Mouse (Mus musculus) E14TG2a.4 (cell line): ENCODE results near the gene Gm10134.

ENCODE experiments used
- H3K27me3 ChIP-seq: 2 replicates; pipeline ENCODE4 v1.6.1; 2014; ENCODE audit warnings: low read length, control low read depth; ENCODE audit not compliant: insufficient read depth
- H3K36me3 ChIP-seq: 2 replicates; pipeline ENCODE4 v1.6.1; 2014; ENCODE audit warnings: low read length, control low read depth; ENCODE audit not compliant: insufficient read depth
- H3K4me1 ChIP-seq: replicated peaks from 2 replicates; pipeline ENCODE4 v1.6.1; 2014; ENCODE audit warnings: low read depth, low read length, control low read depth
- H3K4me3 ChIP-seq: replicated peaks from 2 replicates; pipeline ENCODE4 v1.5.1; 2014; ENCODE audit warnings: mild to moderate bottlenecking, low read length
- H3K9me3 ChIP-seq: 2 replicates; pipeline ENCODE4 v1.6.1; 2014; ENCODE audit warnings: low read length, control low read depth
- CTCF ChIP-seq: conservative IDR thresholded peaks from 2 replicates; pipeline ENCODE4 v1.5.1; 2014; ENCODE audit warnings: low read length
- NANOG ChIP-seq: IDR thresholded peaks from 2 replicates; pipeline ENCODE4 v1.6.1; 2014; ENCODE audit warnings: borderline replicate concordance, low read length, mixed read lengths
- POU5F1 ChIP-seq: IDR thresholded peaks from 2 replicates; pipeline ENCODE4 v1.6.1; 2014; ENCODE audit warnings: low read length, borderline replicate concordance

Gm10134 gene

GRCm38 (mm10) chr2:28547237-28548172 is 41.6 kb downstream of the Gm10134 start:
- Histone ChIP-seq H3K9me3 (no peaks in the 10 kb centered on the region), H3K27me3 (no peaks in the 10 kb centered on the region), H3K4me1 (peaks cover 38% of the 10 kb centered on the region), H3K36me3 (peaks cover 96% of the 10 kb centered on the region), H3K4me3 (no peak overlapping the region)
- TF ChIP-seq CTCF (peak; percentile 98), NANOG (no peak)

GRCm38 (mm10) chr2:28549157-28549556 is 43.3 kb downstream of the Gm10134 start:
- Histone ChIP-seq H3K9me3 (no peaks in the 10 kb centered on the region), H3K4me1 (peaks cover 32% of the 10 kb centered on the region), H3K4me3 (no peak overlapping the region), H3K27me3 (no peaks in the 10 kb centered on the region), H3K36me3 (peaks cover 97% of the 10 kb centered on the region)
- TF ChIP-seq NANOG (no peak), POU5F1 (no peak), CTCF (no peak)

- no peaks in the 10 kb centered on the region; the same call in 1 of the 2 replicates for H3K27me3 ChIP-seq
- H3K4me1 ChIP-seq, result peaks cover 19% of the 10 kb centered on the region
- peaks cover 69% of the 10 kb centered on the region for H3K36me3 ChIP-seq
- H3K9me3 ChIP-seq, result no peaks in the 10 kb centered on the region
- TF ChIP-seq NANOG (no peak), CTCF (no peak)
- no peak overlapping the region for H3K4me3 ChIP-seq
These were observed 46.4 kb downstream of the Gm10134 start for GRCm38 (mm10) chr2:28552301-28552700.
